Mouse (Mus musculus) thymus, postnatal 0 days (tissue): ENCODE results near the gene Cav1. TPM values are rescaled to one million over a fixed set of nuclear protein-coding genes. Genes with fewer than 3 reads are reported as not detected.

Experiments used
- DNase-seq: peaks from one replicate; pipeline ENCODE4 v3.0.0-alpha.2; 2015; ENCODE audit warnings: low spot score
- polyA plus RNA-seq: library from polyadenylated mRNA; unstranded; fragments of >200 nt; fragmentation: Nextera tagmentation; extraction: Ambion mirVana; gene quantifications from 2 replicates; pipeline ENCODE4 v1.2.1, GENCODE M21; 2015

Gene Cav1
- 42.1 and 46.4 TPM in 2 replicates for polyA plus RNA-seq

- DNase-seq = no peak
These were observed at the start of gene Cav1 for GRCm38 (mm10) chr6:17305954-17306601. Gene Cav1, plus strand, starts transcription at chr6:17306335.

GRCm38 (mm10) chr6:17258142-17258541, 48.0 kb upstream of the Cav1 start:
- DNase-seq = no peak

GRCm38 (mm10) chr6:17258911-17259310, 47.2 kb upstream of the Cav1 start:
- DNase-seq = no peak

- no peak for DNase-seq
These were observed 43.3 kb upstream of the Cav1 start for GRCm38 (mm10) chr6:17262786-17263185.

- no peak for DNase-seq
These were observed 41.1 kb upstream of the Cav1 start for GRCm38 (mm10) chr6:17265043-17265442.

GRCm38 (mm10) chr6:17266466-17266865, 39.7 kb upstream of the Cav1 start:
- no peak for DNase-seq

GRCm38 (mm10) chr6:17278366-17278765, 27.8 kb upstream of the Cav1 start:
- no peak for DNase-seq

- peak; percentile 3 for DNase-seq
These were observed 25.0 kb upstream of the Cav1 start, which contains the start of gene Cav2 for GRCm38 (mm10) chr6:17280939-17281756. Gene Cav2, plus strand, starts transcription at chr6:17281185.

GRCm38 (mm10) chr6:17281757-17282092, 24.4 kb upstream of the Cav1 start:
- no peak for DNase-seq

GRCm38 (mm10) chr6:17282159-17282558, 24.0 kb upstream of the Cav1 start:
- DNase-seq = no peak

- no peak for DNase-seq
These were observed 22.3 kb upstream of the Cav1 start for GRCm38 (mm10) chr6:17283834-17284233.

GRCm38 (mm10) chr6:17286381-17286780, 19.8 kb upstream of the Cav1 start:
- no peak for DNase-seq

- DNase-seq = no peak
These were observed 11.0 kb upstream of the Cav1 start for GRCm38 (mm10) chr6:17295116-17295515.

GRCm38 (mm10) chr6:17306602-17307325, 629 bp downstream of the Cav1 start:
- DNase-seq = no peak

- DNase-seq = peak; percentile 28
These were observed 1.5 kb downstream of the Cav1 start for GRCm38 (mm10) chr6:17307461-17308115.

- DNase-seq = no peak
These were observed 2.5 kb downstream of the Cav1 start for GRCm38 (mm10) chr6:17308661-17309060.

- DNase-seq = no peak
These were observed 3.1 kb downstream of the Cav1 start for GRCm38 (mm10) chr6:17309260-17309659.

- DNase-seq = no peak
These were observed 8.1 kb downstream of the Cav1 start for GRCm38 (mm10) chr6:17314241-17314640.

- DNase-seq = no peak
These were observed 8.8 kb downstream of the Cav1 start for GRCm38 (mm10) chr6:17314659-17315616.
